Mouse (Mus musculus): ENCODE measurements around the gene Anks6. TPM values are rescaled to one million over a fixed set of nuclear protein-coding genes. Genes with fewer than 3 reads are reported as not detected.

Gene Anks6
- total and polyA plus RNA-seq, 2 experiments: 0.40 to 0.46 TPM

- no peak for TF ChIP-seq CTCF (IDR thresholded peaks at IDR 0.05; ENCODE audit: low read depth, low read length)
- TF ChIP-seq POLR2A (IDR thresholded peaks at IDR 0.05; ENCODE audit: extremely low read depth, insufficient read depth, low read length): no peak
- H3K4me1 ChIP-seq (ENCODE audit: control insufficient read depth, insufficient read depth, low read length): no peaks in the 10 kb centered on the region
- H3K36me3 ChIP-seq (ENCODE audit: control insufficient read depth, insufficient read depth, low read length): no peaks in the 10 kb centered on the region
- no peak overlapping the region for H3K27ac ChIP-seq (replicated peaks; ENCODE audit: insufficient read depth, low read depth, low read length)
- H3K9ac ChIP-seq (ENCODE audit: low read depth, low read length): no peak overlapping the region
- no peak overlapping the region for H3K4me3 ChIP-seq (ENCODE audit: insufficient read depth, low read depth, low read length)
- no peaks in the 10 kb centered on the region for H3K79me2 ChIP-seq (ENCODE audit: control insufficient read depth, insufficient read depth, low read length)
- WGBS: 49% methylated on average over 10 of the region's 10 CpGs
- no peak for DNase-seq (ENCODE audit: extremely low read depth, low read depth, low spot score)
- no peaks in the 10 kb centered on the region for H3K27me3 ChIP-seq (ENCODE audit: control insufficient read depth, insufficient read depth, low read length)
These were observed 17.6 kb downstream of the Anks6 start for GRCm38 (mm10) chr4:47039586-47039985.

- Histone ChIP-seq H3K79me2 (ENCODE audit: control insufficient read depth, insufficient read depth, low read length) (no peaks in the 10 kb centered on the region), H3K27me3 (ENCODE audit: control insufficient read depth, insufficient read depth, low read length) (no peaks in the 10 kb centered on the region), H3K36me3 (ENCODE audit: control insufficient read depth, insufficient read depth, low read length) (no peaks in the 10 kb centered on the region), H3K27ac (replicated peaks; ENCODE audit: insufficient read depth, low read depth, low read length) (no peak overlapping the region), H3K4me3 (ENCODE audit: insufficient read depth, low read depth, low read length) (no peak overlapping the region), H3K4me1 (ENCODE audit: control insufficient read depth, insufficient read depth, low read length) (no peaks in the 10 kb centered on the region), H3K9ac (ENCODE audit: low read depth, low read length) (no peak overlapping the region)
- WGBS: 18% methylated on average over 5 of the region's 5 CpGs
- peak; percentile 59 for DNase-seq (ENCODE audit: extremely low read depth, low read depth, low spot score)
- TF ChIP-seq POLR2A (IDR thresholded peaks at IDR 0.05; ENCODE audit: extremely low read depth, insufficient read depth, low read length) (no peak), CTCF (IDR thresholded peaks at IDR 0.05; ENCODE audit: low read depth, low read length) (peak; percentile 97)
These were observed 19.9 kb downstream of the Anks6 start for GRCm38 (mm10) chr4:47037321-47037657.

- H3K4me1 ChIP-seq (ENCODE audit: control insufficient read depth, insufficient read depth, low read length): no peaks in the 10 kb centered on the region
- H3K9ac ChIP-seq (ENCODE audit: low read depth, low read length): no peak overlapping the region
- WGBS: 82% methylated on average over 13 of the region's 13 CpGs
- DNase-seq (ENCODE audit: extremely low read depth, low read depth, low spot score): no peak
- no peaks in the 10 kb centered on the region for H3K79me2 ChIP-seq (ENCODE audit: control insufficient read depth, insufficient read depth, low read length)
- H3K36me3 ChIP-seq (ENCODE audit: control insufficient read depth, insufficient read depth, low read length): no peaks in the 10 kb centered on the region
- no peak for TF ChIP-seq CTCF (IDR thresholded peaks at IDR 0.05; ENCODE audit: low read depth, low read length)
- no peak for TF ChIP-seq POLR2A (IDR thresholded peaks at IDR 0.05; ENCODE audit: extremely low read depth, insufficient read depth, low read length)
- no peak overlapping the region for H3K4me3 ChIP-seq (ENCODE audit: insufficient read depth, low read depth, low read length)
- H3K27me3 ChIP-seq (ENCODE audit: control insufficient read depth, insufficient read depth, low read length): no peaks in the 10 kb centered on the region
- no peak overlapping the region for H3K27ac ChIP-seq (replicated peaks; ENCODE audit: insufficient read depth, low read depth, low read length)
These were observed 20.5 kb downstream of the Anks6 start for GRCm38 (mm10) chr4:47036486-47037320.

- no peaks in the 10 kb centered on the region for H3K36me3 ChIP-seq (ENCODE audit: control insufficient read depth, insufficient read depth, low read length)
- TF ChIP-seq POLR2A (IDR thresholded peaks at IDR 0.05; ENCODE audit: extremely low read depth, insufficient read depth, low read length) (no peak), CTCF (IDR thresholded peaks at IDR 0.05; ENCODE audit: low read depth, low read length) (no peak)
- no peak overlapping the region for H3K4me3 ChIP-seq (ENCODE audit: insufficient read depth, low read depth, low read length)
- no peak overlapping the region for H3K9ac ChIP-seq (ENCODE audit: low read depth, low read length)
- H3K4me1 ChIP-seq (ENCODE audit: control insufficient read depth, insufficient read depth, low read length): no peaks in the 10 kb centered on the region
- no peak overlapping the region for H3K27ac ChIP-seq (replicated peaks; ENCODE audit: insufficient read depth, low read depth, low read length)
- WGBS: 81% methylated on average over 14 of the region's 14 CpGs
- no peaks in the 10 kb centered on the region for H3K27me3 ChIP-seq (ENCODE audit: control insufficient read depth, insufficient read depth, low read length)
- no peaks in the 10 kb centered on the region for H3K79me2 ChIP-seq (ENCODE audit: control insufficient read depth, insufficient read depth, low read length)
- no peak for DNase-seq (ENCODE audit: extremely low read depth, low read depth, low spot score)
These were observed 21.7 kb downstream of the Anks6 start for GRCm38 (mm10) chr4:47035536-47035935.

- Histone ChIP-seq H3K36me3 (ENCODE audit: control insufficient read depth, insufficient read depth, low read length) (no peaks in the 10 kb centered on the region), H3K79me2 (ENCODE audit: control insufficient read depth, insufficient read depth, low read length) (no peaks in the 10 kb centered on the region), H3K4me3 (ENCODE audit: insufficient read depth, low read depth, low read length) (no peak overlapping the region), H3K27me3 (ENCODE audit: control insufficient read depth, insufficient read depth, low read length) (no peaks in the 10 kb centered on the region), H3K9ac (ENCODE audit: low read depth, low read length) (no peak overlapping the region), H3K4me1 (ENCODE audit: control insufficient read depth, insufficient read depth, low read length) (no peaks in the 10 kb centered on the region), H3K27ac (replicated peaks; ENCODE audit: insufficient read depth, low read depth, low read length) (no peak overlapping the region)
- WGBS: 82% methylated on average over 8 of the region's 8 CpGs
- no peak for DNase-seq (ENCODE audit: extremely low read depth, low read depth, low spot score)
- TF ChIP-seq CTCF (IDR thresholded peaks at IDR 0.05; ENCODE audit: low read depth, low read length) (no peak), POLR2A (IDR thresholded peaks at IDR 0.05; ENCODE audit: extremely low read depth, insufficient read depth, low read length) (no peak)
These were observed 25.1 kb downstream of the Anks6 start for GRCm38 (mm10) chr4:47032171-47032570.

- Histone ChIP-seq H3K27me3 (ENCODE audit: control insufficient read depth, insufficient read depth, low read length) (no peaks in the 10 kb centered on the region), H3K36me3 (ENCODE audit: control insufficient read depth, insufficient read depth, low read length) (no peaks in the 10 kb centered on the region), H3K79me2 (ENCODE audit: control insufficient read depth, insufficient read depth, low read length) (no peaks in the 10 kb centered on the region), H3K4me3 (ENCODE audit: insufficient read depth, low read depth, low read length) (no peak overlapping the region), H3K9ac (ENCODE audit: low read depth, low read length) (no peak overlapping the region), H3K4me1 (ENCODE audit: control insufficient read depth, insufficient read depth, low read length) (no peaks in the 10 kb centered on the region), H3K27ac (replicated peaks; ENCODE audit: insufficient read depth, low read depth, low read length) (no peak overlapping the region)
- no peak for TF ChIP-seq CTCF (IDR thresholded peaks at IDR 0.05; ENCODE audit: low read depth, low read length)
- TF ChIP-seq POLR2A (IDR thresholded peaks at IDR 0.05; ENCODE audit: extremely low read depth, insufficient read depth, low read length): no peak
- no peak for DNase-seq (ENCODE audit: extremely low read depth, low read depth, low spot score)
- 79% methylated on average over 5 of the region's 5 CpGs for WGBS
These were observed 28.4 kb downstream of the Anks6 start for GRCm38 (mm10) chr4:47028791-47029190.
